Mouse (Mus musculus): Measurements from ENCODE around the gene Vapb. TPM values are rescaled to one million over a fixed set of nuclear protein-coding genes. Genes with fewer than 3 reads are reported as not detected.

The Vapb gene
- total RNA-seq, 2 experiments from 2014 or later, result 5.9 to 19.5 TPM

GRCm38 (mm10) chr2:173730444-173730966 is 6.8 kb upstream of the Vapb start:
- ATAC-seq (replicated peaks; ENCODE audit: low FRiP score, poor library complexity, severe bottlenecking), result no peak

- no peak for ATAC-seq (replicated peaks; ENCODE audit: low FRiP score, poor library complexity, severe bottlenecking)
Observed at GRCm38 (mm10) chr2:173734426-173734825, 2.9 kb upstream of the Vapb start.

- no peak for ATAC-seq (replicated peaks; ENCODE audit: low FRiP score, poor library complexity, severe bottlenecking)
Observed at GRCm38 (mm10) chr2:173738232-173738631, 921 bp downstream of the Vapb start.

GRCm38 (mm10) chr2:173739107-173739506 is 1.8 kb downstream of the Vapb start:
- ATAC-seq (replicated peaks; ENCODE audit: low FRiP score, poor library complexity, severe bottlenecking), result no peak

GRCm38 (mm10) chr2:173742090-173742489 is 4.8 kb downstream of the Vapb start:
- no peak for ATAC-seq (replicated peaks; ENCODE audit: low FRiP score, poor library complexity, severe bottlenecking)

- ATAC-seq (replicated peaks; ENCODE audit: low FRiP score, poor library complexity, severe bottlenecking), result no peak
Observed at GRCm38 (mm10) chr2:173742744-173743143, 5.4 kb downstream of the Vapb start.

- no peak for ATAC-seq (replicated peaks; ENCODE audit: low FRiP score, poor library complexity, severe bottlenecking)
Observed at GRCm38 (mm10) chr2:173744070-173744815, 6.9 kb downstream of the Vapb start.

GRCm38 (mm10) chr2:173748961-173749659 is 11.8 kb downstream of the Vapb start:
- ATAC-seq (replicated peaks; ENCODE audit: low FRiP score, poor library complexity, severe bottlenecking), result no peak

- ATAC-seq (replicated peaks; ENCODE audit: low FRiP score, poor library complexity, severe bottlenecking), result no peak
Observed at GRCm38 (mm10) chr2:173755433-173756144, 18.3 kb downstream of the Vapb start.

GRCm38 (mm10) chr2:173757624-173758155 is 20.4 kb downstream of the Vapb start:
- ATAC-seq (replicated peaks; ENCODE audit: low FRiP score, poor library complexity, severe bottlenecking), result no peak

- ATAC-seq (replicated peaks; ENCODE audit: low FRiP score, poor library complexity, severe bottlenecking), result no peak
Observed at GRCm38 (mm10) chr2:173760607-173761006, 23.3 kb downstream of the Vapb start.

- ATAC-seq (replicated peaks; ENCODE audit: low FRiP score, poor library complexity, severe bottlenecking), result no peak
Observed at GRCm38 (mm10) chr2:173764629-173765028, 27.3 kb downstream of the Vapb start.

- no peak for ATAC-seq (replicated peaks; ENCODE audit: low FRiP score, poor library complexity, severe bottlenecking)
Observed at GRCm38 (mm10) chr2:173767959-173768595, 30.8 kb downstream of the Vapb start.

- ATAC-seq (replicated peaks; ENCODE audit: low FRiP score, poor library complexity, severe bottlenecking), result no peak
Observed at GRCm38 (mm10) chr2:173769183-173769582, 31.9 kb downstream of the Vapb start.

- no peak for ATAC-seq (replicated peaks; ENCODE audit: low FRiP score, poor library complexity, severe bottlenecking)
Observed at GRCm38 (mm10) chr2:173770620-173771019, 33.3 kb downstream of the Vapb start.

- no peak for ATAC-seq (replicated peaks; ENCODE audit: low FRiP score, poor library complexity, severe bottlenecking)
Observed at GRCm38 (mm10) chr2:173771706-173772105, 34.4 kb downstream of the Vapb start.

- ATAC-seq (replicated peaks; ENCODE audit: low FRiP score, poor library complexity, severe bottlenecking), result no peak
Observed at GRCm38 (mm10) chr2:173775556-173775955, 38.2 kb downstream of the Vapb start.

- no peak for ATAC-seq (replicated peaks; ENCODE audit: low FRiP score, poor library complexity, severe bottlenecking)
Observed at GRCm38 (mm10) chr2:173776108-173776507, 38.8 kb downstream of the Vapb start.

GRCm38 (mm10) chr2:173780931-173781330 is 43.6 kb downstream of the Vapb start:
- no peak for ATAC-seq (replicated peaks; ENCODE audit: low FRiP score, poor library complexity, severe bottlenecking)

GRCm38 (mm10) chr2:173784366-173784765 is 47.1 kb downstream of the Vapb start:
- no peak for ATAC-seq (replicated peaks; ENCODE audit: low FRiP score, poor library complexity, severe bottlenecking)

All from erythroid progenitor cell, adult 5-6 weeks (primary cell).